Mouse (Mus musculus) G1E (cell line): ENCODE results near the gene Fbxo42.

Source experiments
- CTCF ChIP-seq: IDR thresholded peaks from 2 replicates; pipeline ENCODE4 v1.5.1; 2012; ENCODE audit warnings: low read depth, low read length, inconsistent platforms, mixed read lengths
- GATA1 ChIP-seq: IDR thresholded peaks from 2 replicates; pipeline ENCODE4 v1.6.1; 2012; ENCODE audit warnings: borderline replicate concordance, low read length, inconsistent platforms, mixed read lengths
- POLR2AphosphoS5 ChIP-seq: IDR thresholded peaks from 2 replicates; pipeline ENCODE4 v1.6.1; 2012; ENCODE audit warnings: low read depth, low read length, inconsistent platforms; ENCODE audit not compliant: insufficient replicate concordance
- TAL1 ChIP-seq: conservative IDR thresholded peaks from 2 replicates; pipeline ENCODE4 v1.6.1; 2012; ENCODE audit warnings: low read depth, low read length, inconsistent platforms, mixed read lengths

- TF ChIP-seq CTCF (peak; percentile 33; the same call in 1 of the 2 replicates), GATA1 (no peak), POLR2AphosphoS5 (no peak), TAL1 (no peak)
Measured at GRCm38 (mm10) chr4:141146491-141147033, 1.2 kb upstream of the Fbxo42 start.
